Comparison of ENCODE assay signal across 10 mouse cellular contexts in the genomic region with DNA sequence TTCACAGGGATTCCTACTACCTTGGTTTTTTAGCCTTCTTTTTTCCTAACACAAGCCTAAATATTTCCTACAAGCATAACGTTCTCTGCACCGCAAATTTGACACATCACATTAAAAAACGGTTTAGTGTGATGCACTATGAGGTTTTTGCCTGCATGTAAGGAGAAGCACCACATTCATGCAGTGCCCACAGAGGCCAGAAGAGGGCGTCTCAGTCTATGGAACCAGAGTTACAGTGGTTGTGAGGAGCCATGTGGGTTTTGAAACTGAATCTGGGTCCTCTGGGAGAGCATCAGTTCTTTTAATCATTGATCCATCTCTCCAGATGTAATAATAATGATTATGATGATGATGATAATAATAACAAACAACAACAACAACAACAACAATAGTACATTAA. TPM values are rescaled to one million over a fixed set of nuclear protein-coding genes. Genes with fewer than 3 reads are reported as not detected.
DNase-seq lines count a peak whose midpoint lies in the region; ATAC-seq and TF ChIP-seq lines count a peak whose summit lies in the region.
"Had no signal": no experiment of that assay in that cellular context is flagged by ENCODE, and none has a peak within 500 bp of the region (broad histone marks: within the 10 kb centered on the region; RNA-seq: fewer than 3 reads in every experiment).

No protein-coding gene starts in this region.

- 52% methylated on average over 4 of the region's 4 CpGs for WGBS in heart, adult 2 months
- 44% methylated on average over 4 of the region's 4 CpGs for WGBS in heart, embryonic 11.5 days (ENCODE audit: insufficient replicate concordance)
- WGBS in neural tube, embryonic 15.5 days, result 45% methylated on average over 4 of the region's 4 CpGs
- 53% methylated on average over 4 of the region's 4 CpGs for WGBS in neural tube, embryonic 11.5 days
- 48% methylated on average over 4 of the region's 4 CpGs for WGBS in hindbrain, embryonic 13.5 days

- H3K36me3 ChIP-seq in heart, adult 2 months (ENCODE audit: control insufficient read depth, insufficient read depth, low read length), result no peaks in the 10 kb centered on the region
- H3K36me3 ChIP-seq in heart, embryonic 11.5 days (ENCODE audit: control insufficient read depth, insufficient read depth, low read length), result no peaks in the 10 kb centered on the region
- no peaks in the 10 kb centered on the region for H3K36me3 ChIP-seq in neural tube, embryonic 15.5 days
- H3K36me3 ChIP-seq in neural tube, embryonic 11.5 days (ENCODE audit: control insufficient read depth, insufficient read depth, low read length), result no peaks in the 10 kb centered on the region
- H3K36me3 ChIP-seq in hindbrain, embryonic 13.5 days, result no peaks in the 10 kb centered on the region

- no peaks in the 10 kb centered on the region for H3K4me1 ChIP-seq in heart, adult 2 months (ENCODE audit: control insufficient read depth, insufficient read depth, low read length)
- H3K4me1 ChIP-seq in heart, embryonic 11.5 days (ENCODE audit: control insufficient read depth, insufficient read depth, low read length), result no peaks in the 10 kb centered on the region
- H3K4me1 ChIP-seq in neural tube, embryonic 15.5 days, result no peaks in the 10 kb centered on the region
- no peaks in the 10 kb centered on the region for H3K4me1 ChIP-seq in neural tube, embryonic 11.5 days (ENCODE audit: control insufficient read depth, insufficient read depth, low read length)
- H3K4me1 ChIP-seq in hindbrain, embryonic 13.5 days (replicated peaks), result no peaks in the 10 kb centered on the region
- H3K4me1 ChIP-seq: megakaryocyte, embryonic 14.5 days had no signal

- H3K27ac ChIP-seq in heart, adult 2 months, result no peak overlapping the region
- no peak overlapping the region for H3K27ac ChIP-seq in heart, embryonic 11.5 days (ENCODE audit: low read depth, low read length)
- H3K27ac ChIP-seq in neural tube, embryonic 15.5 days (replicated peaks), result no peak overlapping the region
- no peak overlapping the region for H3K27ac ChIP-seq in neural tube, embryonic 11.5 days (ENCODE audit: low read depth, low read length)
- no peak overlapping the region for H3K27ac ChIP-seq in hindbrain, embryonic 13.5 days

- no peaks in the 10 kb centered on the region for H3K79me2 ChIP-seq in heart, adult 2 months (replicated peaks; ENCODE audit: control insufficient read depth, insufficient read depth, low read length)

- TF ChIP-seq POLR2A in heart, adult 2 months (IDR thresholded peaks at IDR 0.05; ENCODE audit: insufficient read depth, low read depth, low read length), result no peak

- no peaks in the 10 kb centered on the region for H3K27me3 ChIP-seq in heart, adult 2 months (ENCODE audit: control insufficient read depth, insufficient read depth, low read length)
- no peaks in the 10 kb centered on the region for H3K27me3 ChIP-seq in heart, embryonic 11.5 days (ENCODE audit: control insufficient read depth, insufficient read depth, low read length)
- H3K27me3 ChIP-seq in neural tube, embryonic 15.5 days (replicated peaks), result no peaks in the 10 kb centered on the region
- H3K27me3 ChIP-seq in neural tube, embryonic 11.5 days (ENCODE audit: control insufficient read depth, insufficient read depth, low read length), result no peaks in the 10 kb centered on the region
- no peaks in the 10 kb centered on the region for H3K27me3 ChIP-seq in hindbrain, embryonic 13.5 days

- no peak overlapping the region for H3K9ac ChIP-seq in heart, adult 2 months (ENCODE audit: low read depth, low read length)
- H3K9ac ChIP-seq in heart, embryonic 11.5 days (ENCODE audit: low read depth, low read length), result no peak overlapping the region
- no peak overlapping the region for H3K9ac ChIP-seq in neural tube, embryonic 15.5 days (replicated peaks)
- H3K9ac ChIP-seq in neural tube, embryonic 11.5 days (ENCODE audit: low read length), result no peak overlapping the region
- H3K9ac ChIP-seq in hindbrain, embryonic 13.5 days, result no peak overlapping the region

- TF ChIP-seq EP300 in heart, adult 2 months (IDR thresholded peaks at IDR 0.05; ENCODE audit: insufficient read depth, low read depth, low read length), result no peak

- peak; percentile 51 for TF ChIP-seq CTCF in heart, adult 2 months (IDR thresholded peaks at IDR 0.05)

- no peak overlapping the region for H3K4me2 ChIP-seq in heart, embryonic 11.5 days
- no peak overlapping the region for H3K4me2 ChIP-seq in neural tube, embryonic 15.5 days
- H3K4me2 ChIP-seq in neural tube, embryonic 11.5 days (ENCODE audit: low read depth), result no peak overlapping the region
- no peak overlapping the region for H3K4me2 ChIP-seq in hindbrain, embryonic 13.5 days

- H3K9me3 ChIP-seq in heart, embryonic 11.5 days (replicated peaks; ENCODE audit: control insufficient read depth, low read length), result no peaks in the 10 kb centered on the region
- H3K9me3 ChIP-seq in neural tube, embryonic 15.5 days (replicated peaks), result no peaks in the 10 kb centered on the region
- H3K9me3 ChIP-seq in neural tube, embryonic 11.5 days (ENCODE audit: control insufficient read depth, low read length), result no peaks in the 10 kb centered on the region
- no peaks in the 10 kb centered on the region for H3K9me3 ChIP-seq in hindbrain, embryonic 13.5 days

- no peak for DNase-seq in heart, adult 2 months
- peak; percentile 19 for DNase-seq in neural tube, embryonic 10.5 days (ENCODE audit: extremely low spot score, low spot score)
- peak; percentile 18 for DNase-seq in c-Kit-positive CD71-negative TER-119-negative erythroid progenitor cells, embryonic 14.5 days (ENCODE audit: low read depth)
- peak; percentile 17 for DNase-seq in neural tube, embryonic 11.5 days (ENCODE audit: low spot score)
- DNase-seq in gastrocnemius, postnatal 25 days, result no peak

- intact Hi-C loops in heart, adult 2 months (cut with DNase I), result no loop called here

- no peak overlapping the region for H3K4me3 ChIP-seq in heart, adult 2 months
- no peak overlapping the region for H3K4me3 ChIP-seq in heart, embryonic 11.5 days (ENCODE audit: low read depth, low read length)
- no peak overlapping the region for H3K4me3 ChIP-seq in neural tube, embryonic 15.5 days (replicated peaks)
- H3K4me3 ChIP-seq in neural tube, embryonic 11.5 days (ENCODE audit: low read depth, low read length), result no peak overlapping the region
- H3K4me3 ChIP-seq in hindbrain, embryonic 13.5 days, result no peak overlapping the region
- H3K4me3 ChIP-seq: megakaryocyte, embryonic 14.5 days had no signal

- ATAC-seq in heart, embryonic 11.5 days (replicated peaks; ENCODE audit: insufficient number of reproducible peaks, low FRiP score, low TSS enrichment), result no peak
- no peak for ATAC-seq in neural tube, embryonic 15.5 days (ENCODE audit: low FRiP score)
- no peak for ATAC-seq in neural tube, embryonic 11.5 days (ENCODE audit: insufficient read depth, low FRiP score, low TSS enrichment)
- no peak for ATAC-seq in hindbrain, embryonic 13.5 days (ENCODE audit: low FRiP score)

RNA-seq across cellular contexts. Expression of a gene that starts 1.2 kb away (rescaled TPM):
- not detected for total RNA-seq in heart, adult 2 months (2021)
- not detected in 2 replicates for polyA plus RNA-seq in heart, adult 2 months (2012; rRNA removed)
- not detected in 2 replicates for polyA plus RNA-seq in heart, embryonic 11.5 days (2014; fragmentation: Nextera tagmentation; extraction: Ambion mirVana)
- polyA plus RNA-seq in neural tube, embryonic 15.5 days (2015; fragmentation: Nextera tagmentation; extraction: Ambion mirVana), result not detected in 2 replicates
- polyA plus RNA-seq in neural tube, embryonic 11.5 days (2014; fragmentation: Nextera tagmentation; extraction: Ambion mirVana), result not detected in 2 replicates
- not detected for total RNA-seq in gastrocnemius, postnatal 25 days (2021)
- polyA plus RNA-seq in hindbrain, embryonic 13.5 days (2015; fragmentation: Nextera tagmentation; extraction: Ambion mirVana), result not detected in 2 replicates
- total RNA-seq: heart, postnatal 14 days had no signal

RNA-seq across cellular contexts. Expression of a gene that starts 9.1 kb away (rescaled TPM):
- not detected for total RNA-seq in heart, adult 2 months (2021)
- polyA plus RNA-seq in heart, adult 2 months (2012; rRNA removed), result not detected in 2 replicates
- polyA plus RNA-seq in heart, embryonic 11.5 days (2014; fragmentation: Nextera tagmentation; extraction: Ambion mirVana), result not detected in 2 replicates
- not detected in 2 replicates for polyA plus RNA-seq in neural tube, embryonic 15.5 days (2015; fragmentation: Nextera tagmentation; extraction: Ambion mirVana)
- polyA plus RNA-seq in neural tube, embryonic 11.5 days (2014; fragmentation: Nextera tagmentation; extraction: Ambion mirVana), result not detected in 2 replicates
- not detected for total RNA-seq in gastrocnemius, postnatal 25 days (2021)
- polyA plus RNA-seq in hindbrain, embryonic 13.5 days (2015; fragmentation: Nextera tagmentation; extraction: Ambion mirVana), result not detected in 2 replicates
- total RNA-seq: heart, postnatal 14 days had no signal

RNA-seq across cellular contexts. Expression of a gene that starts 42.0 kb away (rescaled TPM):
- 10 to 100 TPM; 60.4 to 64.4 TPM for total RNA-seq in heart, adult 2 months (2021)
- 67.8 and 79.9 TPM in 2 replicates for polyA plus RNA-seq in heart, adult 2 months (2012; rRNA removed)
- 112 and 115 TPM in 2 replicates for polyA plus RNA-seq in heart, embryonic 11.5 days (2014; fragmentation: Nextera tagmentation; extraction: Ambion mirVana)
- 218 and 232 TPM in 2 replicates for polyA plus RNA-seq in neural tube, embryonic 15.5 days (2015; fragmentation: Nextera tagmentation; extraction: Ambion mirVana)
- polyA plus RNA-seq in neural tube, embryonic 11.5 days (2014; fragmentation: Nextera tagmentation; extraction: Ambion mirVana), result 175 and 176 TPM in 2 replicates
- 10 to 100 TPM; 26.6 to 32.2 TPM for total RNA-seq in gastrocnemius, postnatal 25 days (2021)
- polyA plus RNA-seq in hindbrain, embryonic 13.5 days (2015; fragmentation: Nextera tagmentation; extraction: Ambion mirVana), result 249 and 252 TPM in 2 replicates

RNA-seq across cellular contexts. Expression of a gene that starts 42.2 kb away (rescaled TPM):
- not detected for total RNA-seq in heart, adult 2 months (2021)
- not detected in 2 replicates for polyA plus RNA-seq in heart, adult 2 months (2012; rRNA removed)
- not detected in 2 replicates for polyA plus RNA-seq in heart, embryonic 11.5 days (2014; fragmentation: Nextera tagmentation; extraction: Ambion mirVana)
- polyA plus RNA-seq in neural tube, embryonic 15.5 days (2015; fragmentation: Nextera tagmentation; extraction: Ambion mirVana), result not detected in 2 replicates
- polyA plus RNA-seq in neural tube, embryonic 11.5 days (2014; fragmentation: Nextera tagmentation; extraction: Ambion mirVana), result not detected in 2 replicates
- not detected for total RNA-seq in gastrocnemius, postnatal 25 days (2021)
- not detected in 2 replicates for polyA plus RNA-seq in hindbrain, embryonic 13.5 days (2015; fragmentation: Nextera tagmentation; extraction: Ambion mirVana)
- total RNA-seq: heart, postnatal 14 days had no signal

Comparison
In these comparisons a context has a peak if more than half of its experiments do, and no peak if none do; other contexts are left out.
1. DNase-seq: peak in neural tube, embryonic 10.5 days (single experiment), c-Kit-positive CD71-negative TER-119-negative erythroid progenitor cells, embryonic 14.5 days (single experiment) and neural tube, embryonic 11.5 days (single experiment); none in heart, adult 2 months (0 of 2) and gastrocnemius, postnatal 25 days (single experiment).